Mouse (Mus musculus) limb, embryonic 11.5 days (tissue): Measurements from ENCODE around the gene Runx1. TPM values are rescaled to one million over a fixed set of nuclear protein-coding genes. Genes with fewer than 3 reads are reported as not detected.

Source experiments
- ATAC-seq: fragments of 200-750 bp; cut with Nextera tagmentation; 2 replicates; pipeline ENCODE4 v1.8.0; 2017; ENCODE audit warnings: low read depth; ENCODE audit not compliant: insufficient number of reproducible peaks, low FRiP score, low TSS enrichment
- DNase-seq: peaks from one replicate; pipeline ENCODE4 v3.0.0-alpha.2; 2015; ENCODE audit warnings: low spot score
- H3K27ac ChIP-seq: fragments of 300-500 bp; sonication (generic); replicated peaks from 2 replicates; pipeline ENCODE4 v1.5.1; 2014; ENCODE audit warnings: low read depth, mild to moderate bottlenecking, low read length
- H3K27me3 ChIP-seq: fragments of 300-500 bp; sonication (generic); 2 replicates; pipeline ENCODE4 v1.6.1; 2014; ENCODE audit warnings: mild to moderate bottlenecking, low read length, mixed read lengths; ENCODE audit not compliant: control insufficient read depth, insufficient read depth
- H3K36me3 ChIP-seq: fragments of 300-500 bp; sonication (generic); 2 replicates; pipeline ENCODE4 v1.6.1; 2014; ENCODE audit warnings: mild to moderate bottlenecking, low read length, moderate library complexity, mixed read lengths; ENCODE audit not compliant: control insufficient read depth, insufficient read depth
- H3K4me1 ChIP-seq: fragments of 300-500 bp; sonication (generic); 2 replicates; pipeline ENCODE4 v1.6.1; 2014; ENCODE audit warnings: low read length, mixed read lengths; ENCODE audit not compliant: control insufficient read depth, insufficient read depth
- H3K4me2 ChIP-seq: fragments of 300-500 bp; sonication (generic); 2 replicates; pipeline ENCODE4 v1.6.1; 2014; ENCODE audit warnings: low read depth, mild to moderate bottlenecking, moderate library complexity; ENCODE audit not compliant: severe bottlenecking
- H3K4me3 ChIP-seq: fragments of 300-500 bp; sonication (generic); 2 replicates; pipeline ENCODE4 v1.5.1; 2014; ENCODE audit warnings: low read depth, low read length
- H3K9ac ChIP-seq: fragments of 300-500 bp; sonication (generic); 2 replicates; pipeline ENCODE4 v1.6.1; 2014; ENCODE audit warnings: mild to moderate bottlenecking, low read length
- H3K9me3 ChIP-seq: fragments of 300-500 bp; sonication (generic); 2 replicates; pipeline ENCODE4 v1.6.1; 2016; ENCODE audit warnings: low read length; ENCODE audit not compliant: control insufficient read depth
- WGBS: fragments of 180-500 bp; shearing (Covaris S2); extraction: QIAGEN DNeasy Blood & Tissue Kit; methylation state at CpG from one replicate; pipeline ENCODE4 v1.1.7; 2014; 5-methylcytosine and 5-hydroxymethylcytosine counted together
- polyA plus RNA-seq: library from polyadenylated mRNA; unstranded; fragments of >200 nt; fragmentation: Nextera tagmentation; extraction: Ambion mirVana; gene quantifications from 2 replicates; pipeline ENCODE4 v1.2.1, GENCODE M21; 2014

Runx1 gene
- polyA plus RNA-seq, 1 experiment from 2014 or later = 2.7 TPM

GRCm38 (mm10) chr16:92783651-92784131 lies 42.3 kb downstream of the Runx1 start:
- H3K9me3 ChIP-seq = no peaks in the 10 kb centered on the region
- H3K36me3 ChIP-seq = no peaks in the 10 kb centered on the region
- H3K4me1 ChIP-seq = no peaks in the 10 kb centered on the region
- no peak overlapping the region for H3K9ac ChIP-seq
- H3K27me3 ChIP-seq = no peaks in the 10 kb centered on the region
- H3K4me2 ChIP-seq = no peak overlapping the region
- no peak overlapping the region for H3K4me3 ChIP-seq
- 43% methylated on average over 7 of the region's 7 CpGs for WGBS
- DNase-seq (no peak), ATAC-seq (no peak)
- H3K27ac ChIP-seq = no peak overlapping the region

- Histone ChIP-seq H3K9ac (no peak overlapping the region), H3K4me3 (no peak overlapping the region), H3K4me1 (no peaks in the 10 kb centered on the region), H3K9me3 (no peaks in the 10 kb centered on the region), H3K4me2 (no peak overlapping the region), H3K27me3 (no peaks in the 10 kb centered on the region), H3K27ac (no peak overlapping the region), H3K36me3 (no peaks in the 10 kb centered on the region)
- WGBS = 80% methylated on average over 6 of the region's 6 CpGs
- no peak for ATAC-seq
- no peak for DNase-seq
These were observed 43.5 kb downstream of the Runx1 start for GRCm38 (mm10) chr16:92782408-92782807.

GRCm38 (mm10) chr16:92779896-92780435 lies 46.0 kb downstream of the Runx1 start:
- Histone ChIP-seq H3K36me3 (no peaks in the 10 kb centered on the region), H3K4me2 (no peak overlapping the region), H3K9ac (no peak overlapping the region), H3K27me3 (no peaks in the 10 kb centered on the region), H3K4me1 (no peaks in the 10 kb centered on the region), H3K9me3 (no peaks in the 10 kb centered on the region), H3K4me3 (no peak overlapping the region), H3K27ac (no peak overlapping the region)
- no peak for DNase-seq
- WGBS = 86% methylated on average over 9 of the region's 9 CpGs
- ATAC-seq = no peak

- 90% methylated on average over 2 of the region's 2 CpGs for WGBS
- no peak for ATAC-seq
These were observed 46.8 kb downstream of the Runx1 start for GRCm38 (mm10) chr16:92779175-92779574.

GRCm38 (mm10) chr16:92778096-92778780 lies 47.7 kb downstream of the Runx1 start:
- no peak overlapping the region for H3K9ac ChIP-seq
- WGBS = 51% methylated on average over 9 of the region's 9 CpGs
- no peaks in the 10 kb centered on the region for H3K9me3 ChIP-seq
- H3K4me2 ChIP-seq = no peak overlapping the region
- ATAC-seq (no peak), DNase-seq (no peak)
- H3K36me3 ChIP-seq = no peaks in the 10 kb centered on the region
- H3K4me3 ChIP-seq = no peak overlapping the region
- no peak overlapping the region for H3K27ac ChIP-seq
- no peaks in the 10 kb centered on the region for H3K4me1 ChIP-seq
- H3K27me3 ChIP-seq = no peaks in the 10 kb centered on the region

More at GRCm38 (mm10) chr16:92779175-92779574, 46.8 kb downstream of the Runx1 start:
- no peaks in the 10 kb centered on the region for H3K36me3 ChIP-seq
- no peak overlapping the region for H3K4me3 ChIP-seq
- no peak overlapping the region for H3K9ac ChIP-seq
- H3K4me1 ChIP-seq = no peaks in the 10 kb centered on the region
- H3K4me2 ChIP-seq = no peak overlapping the region
- H3K9me3 ChIP-seq = no peaks in the 10 kb centered on the region
- H3K27ac ChIP-seq = no peak overlapping the region
- no peak for DNase-seq
- no peaks in the 10 kb centered on the region for H3K27me3 ChIP-seq

GRCm38 (mm10) chr16:92767862-92768261 lies 58.1 kb downstream of the Runx1 start:
- Histone ChIP-seq H3K4me3 (no peak overlapping the region), H3K36me3 (no peaks in the 10 kb centered on the region), H3K4me1 (no peaks in the 10 kb centered on the region), H3K9ac (no peak overlapping the region), H3K27ac (no peak overlapping the region), H3K4me2 (no peak overlapping the region), H3K27me3 (no peaks in the 10 kb centered on the region), H3K9me3 (no peaks in the 10 kb centered on the region)
- DNase-seq (no peak), ATAC-seq (no peak)
- 77% methylated on average over 4 of the region's 4 CpGs for WGBS

GRCm38 (mm10) chr16:92767423-92767822 lies 58.5 kb downstream of the Runx1 start:
- ATAC-seq = no peak
- WGBS = 92% methylated on average over 7 of the region's 7 CpGs
- H3K4me3 ChIP-seq = no peak overlapping the region
- no peak overlapping the region for H3K4me2 ChIP-seq
- H3K9ac ChIP-seq = no peak overlapping the region
- H3K27me3 ChIP-seq = no peaks in the 10 kb centered on the region
- H3K36me3 ChIP-seq = no peaks in the 10 kb centered on the region
- no peak overlapping the region for H3K27ac ChIP-seq
- no peaks in the 10 kb centered on the region for H3K9me3 ChIP-seq
- DNase-seq = no peak
- H3K4me1 ChIP-seq = no peaks in the 10 kb centered on the region

- H3K9ac ChIP-seq = no peak overlapping the region
- ATAC-seq = no peak
- no peaks in the 10 kb centered on the region for H3K9me3 ChIP-seq
- H3K4me2 ChIP-seq = no peak overlapping the region
- WGBS = 75% methylated on average over 13 of the region's 13 CpGs
- H3K36me3 ChIP-seq = no peaks in the 10 kb centered on the region
- H3K4me3 ChIP-seq = no peak overlapping the region
- no peak for DNase-seq
- no peaks in the 10 kb centered on the region for H3K27me3 ChIP-seq
- no peak overlapping the region for H3K27ac ChIP-seq
- no peaks in the 10 kb centered on the region for H3K4me1 ChIP-seq
These were observed 61.1 kb downstream of the Runx1 start for GRCm38 (mm10) chr16:92764741-92765396.
